Mouse (Mus musculus) CH12.LX (cell line): ENCODE data around the gene Fbln5. TPM values are rescaled to one million over a fixed set of nuclear protein-coding genes. Genes with fewer than 3 reads are reported as not detected.

ENCODE experiments used
- DNase-seq: peaks from one replicate; pipeline ENCODE4 v3.0.0-alpha.2; 2013; ENCODE audit errors: extremely low read depth
- H3K27ac ChIP-seq: 2 replicates; pipeline ENCODE4 v1.5.1; 2012; ENCODE audit warnings: low read depth, mild to moderate bottlenecking, control low read depth, moderate library complexity; ENCODE audit not compliant: insufficient read depth
- H3K27me3 ChIP-seq: replicated peaks from 2 replicates; pipeline ENCODE3; 2012; ENCODE audit warnings: inconsistent platforms
- H3K36me3 ChIP-seq, 2 experiments: replicated peaks in 1 of 2; 2 replicates each; pipeline versions ENCODE3 to v1.6.1; 2012; ENCODE audit warnings: inconsistent platforms in 1 of 2, low read length in 1 of 2, mild to moderate bottlenecking in 1 of 2, mixed read lengths in 1 of 2, moderate library complexity in 1 of 2; ENCODE audit not compliant: control insufficient read depth in 1 of 2, insufficient read depth in 1 of 2
- H3K4me1 ChIP-seq, 2 experiments: 2 replicates each; pipeline ENCODE4 v1.6.1; 2012; ENCODE audit warnings: inconsistent platforms in 1 of 2, moderate library complexity in 1 of 2; ENCODE audit not compliant: insufficient read depth in 2 of 2, control insufficient read depth in 1 of 2
- H3K4me2 ChIP-seq: 2 replicates; pipeline ENCODE4 v1.6.1; 2012; ENCODE audit warnings: low read depth, mild to moderate bottlenecking, control low read depth; ENCODE audit not compliant: poor library complexity, insufficient read depth, severe bottlenecking
- H3K4me3 ChIP-seq, 3 experiments: fragments of 150-350 bp in 1 of 3; sonication (generic) in 1 of 3; replicated peaks in 1 of 3; 2 replicates each; pipeline versions ENCODE3 to v1.5.1; 2011 to 2012; ENCODE audit warnings: low read depth in 2 of 3, low read length in 2 of 3, mild to moderate bottlenecking in 2 of 3, moderate library complexity in 2 of 3, control low read depth in 1 of 3, improper control_type of control experiment in 1 of 3, inconsistent platforms in 1 of 3, mixed read lengths in 1 of 3; ENCODE audit not compliant: poor library complexity in 1 of 3
- H3K79me2 ChIP-seq: replicated peaks from 2 replicates; pipeline ENCODE4 v1.6.1; 2012; ENCODE audit warnings: mild to moderate bottlenecking, moderate library complexity; ENCODE audit not compliant: control insufficient read depth, poor library complexity, insufficient read depth, severe bottlenecking; ENCODE audit errors: extremely low read depth
- H3K9ac ChIP-seq: 2 replicates; pipeline ENCODE4 v1.6.1; 2012; ENCODE audit warnings: low read depth, mild to moderate bottlenecking, control low read depth, moderate library complexity; ENCODE audit not compliant: insufficient read depth
- H3K9me3 ChIP-seq: replicated peaks from 2 replicates; pipeline ENCODE3; 2012; ENCODE audit warnings: low read length, inconsistent platforms, mixed read lengths
- BHLHE40 ChIP-seq: IDR thresholded peaks from 2 replicates; pipeline ENCODE4 v1.6.1; 2011; ENCODE audit warnings: mild to moderate bottlenecking, low read depth, low read length, improper control_type of control experiment
- CHD1 ChIP-seq: IDR thresholded peaks from 2 replicates; pipeline ENCODE4 v1.6.1; 2012; ENCODE audit warnings: low read depth, low read length, improper control_type of control experiment, inconsistent platforms
- CHD2 ChIP-seq: IDR thresholded peaks from 2 replicates; pipeline ENCODE4 v1.6.1; 2011; ENCODE audit warnings: low read length, improper control_type of control experiment
- CTCF ChIP-seq, 2 experiments: IDR thresholded peaks in 1 of 2; conservative IDR thresholded peaks in 1 of 2; 2 replicates each; pipeline ENCODE4 v1.5.1; 2011 to 2012; ENCODE audit warnings: low read depth in 2 of 2, low read length in 2 of 2, improper control_type of control experiment in 1 of 2, inconsistent platforms in 1 of 2, mild to moderate bottlenecking in 1 of 2, moderate library complexity in 1 of 2
- ELF1 ChIP-seq: IDR thresholded peaks from 2 replicates; pipeline ENCODE4 v1.6.1; 2014; ENCODE audit warnings: low read depth, mild to moderate bottlenecking, inconsistent platforms, low read length, improper control_type of control experiment
- EP300 ChIP-seq: IDR thresholded peaks from 2 replicates; pipeline ENCODE4 v1.6.1; 2011; ENCODE audit warnings: low read length, improper control_type of control experiment
- ETS1 ChIP-seq: conservative IDR thresholded peaks from 2 replicates; pipeline ENCODE4 v1.6.1; 2012; ENCODE audit warnings: low read depth, mild to moderate bottlenecking, inconsistent platforms, low read length, improper control_type of control experiment, moderate library complexity
- IRF4 ChIP-seq: IDR thresholded peaks from 2 replicates; pipeline ENCODE4 v1.6.1; 2014; ENCODE audit warnings: low read depth, mild to moderate bottlenecking, inconsistent platforms, low read length, improper control_type of control experiment
- JUN ChIP-seq: IDR thresholded peaks from 2 replicates; pipeline ENCODE4 v1.6.1; 2011; ENCODE audit warnings: low read depth, mild to moderate bottlenecking, low read length, improper control_type of control experiment, moderate library complexity; ENCODE audit not compliant: insufficient read depth
- MAZ ChIP-seq: IDR thresholded peaks from 2 replicates; pipeline ENCODE4 v1.6.1; 2012; ENCODE audit warnings: low read depth, mild to moderate bottlenecking, inconsistent platforms, low read length, improper control_type of control experiment, moderate library complexity
- MYC ChIP-seq: IDR thresholded peaks from 2 replicates; pipeline ENCODE4 v1.6.1; 2011; ENCODE audit warnings: low read depth, mild to moderate bottlenecking, improper control_type of control experiment, low read length
- PAX5 ChIP-seq: IDR thresholded peaks from 2 replicates; pipeline ENCODE4 v1.6.1; 2012; ENCODE audit warnings: low read length, inconsistent platforms, mixed read lengths
- POLR2A ChIP-seq: IDR thresholded peaks from 2 replicates; pipeline ENCODE4 v1.6.1; 2011; ENCODE audit warnings: low read depth, mild to moderate bottlenecking, improper control_type of control experiment, low read length
- POLR2AphosphoS2 ChIP-seq: IDR thresholded peaks from 2 replicates; pipeline ENCODE4 v1.6.1; 2011; ENCODE audit warnings: low read depth, low read length, improper control_type of control experiment
- RAD21 ChIP-seq: IDR thresholded peaks from 2 replicates; pipeline ENCODE4 v1.6.1; 2011; ENCODE audit warnings: low read depth, mild to moderate bottlenecking, low read length, improper control_type of control experiment, moderate library complexity
- SIN3A ChIP-seq: IDR thresholded peaks from 2 replicates; pipeline ENCODE4 v1.6.1; 2012; ENCODE audit warnings: low read length, improper control_type of control experiment, inconsistent platforms
- TBP ChIP-seq: conservative IDR thresholded peaks from 2 replicates; pipeline ENCODE4 v1.6.1; 2011; ENCODE audit warnings: low read depth, low read length, improper control_type of control experiment
- UBTF ChIP-seq: IDR thresholded peaks from 2 replicates; pipeline ENCODE4 v1.6.1; 2012; ENCODE audit warnings: low read depth, mild to moderate bottlenecking, inconsistent platforms, low read length, improper control_type of control experiment, moderate library complexity
- USF1 ChIP-seq: IDR thresholded peaks from 2 replicates; pipeline ENCODE4 v1.6.1; 2014; ENCODE audit warnings: low read depth, mild to moderate bottlenecking, inconsistent platforms, low read length, improper control_type of control experiment
- ZKSCAN1 ChIP-seq: IDR thresholded peaks from 2 replicates; pipeline ENCODE4 v1.6.1; 2012; ENCODE audit warnings: low read depth, inconsistent platforms, low read length, improper control_type of control experiment, borderline replicate concordance
- ZMIZ1 ChIP-seq: IDR thresholded peaks from 2 replicates; pipeline ENCODE4 v1.6.1; 2012; ENCODE audit warnings: low read depth, mild to moderate bottlenecking, inconsistent platforms, low read length, improper control_type of control experiment
- dilution Hi-C: fragments of 300-500 bp; cut with MboI; formaldehyde crosslinking; loops from 2 replicates; pipeline ENCODE4 v1.14.3; 2020; ENCODE audit warnings: low sequenced_read_pairs; ENCODE audit not compliant: extremely low pct_unique_long_range_greater_than_20kb, extremely low pct_ligation_motif_present
- in situ Hi-C: fragments of 300-500 bp; cut with MboI; formaldehyde crosslinking; loops from 3 replicates; pipeline ENCODE4 v1.14.3; 2019; ENCODE audit warnings: low sequenced_read_pairs, low pct_ligation_motif_present, low pct_unique_long_range_greater_than_20kb, mixed read lengths
- polyA plus RNA-seq: library from polyadenylated mRNA; unstranded; fragments of >175 nt; gene quantifications from 2 replicates; pipeline ENCODE4 v1.2.1, GENCODE M21; 2012; ENCODE audit warnings: low read depth; ENCODE audit not compliant: insufficient read length
- total RNA-seq, 2 experiments: library from RNA; depleted of rRNA; stranded (reverse); fragments of 300-350 nt in 1 of 2; fragments of >200 nt in 1 of 2; gene quantifications; 2 replicates each; pipeline ENCODE4 v1.2.3; 2012 to 2014

Fbln5 gene
- total and polyA plus RNA-seq, 3 experiments = 0.04 to 3.2 (median 0.11) TPM

GRCm38 (mm10) chr12:101767306-101768053 lies 51.4 kb downstream of the Fbln5 start:
- no peak overlapping the region for H3K4me2 ChIP-seq
- in situ Hi-C loops = no loop called here
- H3K79me2 ChIP-seq = no peaks in the 10 kb centered on the region
- no peak overlapping the region for H3K4me3 ChIP-seq
- H3K9ac ChIP-seq = no peak overlapping the region
- peaks cover 0 to 2% of the 10 kb centered on the region in 2 experiments; a peak in 2 of 4 replicates for H3K4me1 ChIP-seq
- no peaks in the 10 kb centered on the region for H3K9me3 ChIP-seq
- TF ChIP-seq PAX5 (no peak), IRF4 (no peak)
- TF ChIP-seq, all 38 proteins: peak for 0
- dilution Hi-C loops = no loop called here
- no peaks in the 10 kb centered on the region for H3K27me3 ChIP-seq
- H3K27ac ChIP-seq = no peak overlapping the region
- DNase-seq = no peak
- no peaks in the 10 kb centered on the region for H3K36me3 ChIP-seq

GRCm38 (mm10) chr12:101766228-101766852 lies 52.5 kb downstream of the Fbln5 start:
- no peaks in the 10 kb centered on the region for H3K4me1 ChIP-seq
- H3K9ac ChIP-seq = no peak overlapping the region
- H3K9me3 ChIP-seq = no peaks in the 10 kb centered on the region
- no peak for DNase-seq
- dilution Hi-C loops (no loop called here), in situ Hi-C loops (no loop called here)
- TF ChIP-seq CTCF (conservative IDR thresholded peaks at IDR 0.05 in 1 of 2, IDR thresholded peaks at IDR 0.05 in 1 of 2; ENCODE audit: low read depth in 2 of 2, low read length in 2 of 2) = no peak
- TF ChIP-seq UBTF = no peak
- no peak for TF ChIP-seq SIN3A
- no peak for TF ChIP-seq EP300
- TF ChIP-seq POLR2AphosphoS2 = no peak
- TF ChIP-seq BHLHE40 = no peak
- no peak for TF ChIP-seq POLR2A
- no peak for TF ChIP-seq MYC
- TF ChIP-seq CHD2 = no peak
- no peak for TF ChIP-seq ZKSCAN1
- no peak for TF ChIP-seq RAD21
- TF ChIP-seq USF1 = no peak
- TF ChIP-seq ETS1 = no peak
- no peak for TF ChIP-seq MAZ
- no peak for TF ChIP-seq ZMIZ1
- no peak for TF ChIP-seq CHD1
- TF ChIP-seq JUN = no peak
- TF ChIP-seq TBP = no peak
- no peak for TF ChIP-seq ELF1
- H3K27ac ChIP-seq = no peak overlapping the region
- no peaks in the 10 kb centered on the region for H3K27me3 ChIP-seq
- no peaks in the 10 kb centered on the region for H3K36me3 ChIP-seq
- no peaks in the 10 kb centered on the region for H3K79me2 ChIP-seq
- no peak overlapping the region for H3K4me2 ChIP-seq
- H3K4me3 ChIP-seq = no peak overlapping the region
